Mouse (Mus musculus): ENCODE measurements around the gene Tmeff2.

Gene Tmeff2

DNA sequence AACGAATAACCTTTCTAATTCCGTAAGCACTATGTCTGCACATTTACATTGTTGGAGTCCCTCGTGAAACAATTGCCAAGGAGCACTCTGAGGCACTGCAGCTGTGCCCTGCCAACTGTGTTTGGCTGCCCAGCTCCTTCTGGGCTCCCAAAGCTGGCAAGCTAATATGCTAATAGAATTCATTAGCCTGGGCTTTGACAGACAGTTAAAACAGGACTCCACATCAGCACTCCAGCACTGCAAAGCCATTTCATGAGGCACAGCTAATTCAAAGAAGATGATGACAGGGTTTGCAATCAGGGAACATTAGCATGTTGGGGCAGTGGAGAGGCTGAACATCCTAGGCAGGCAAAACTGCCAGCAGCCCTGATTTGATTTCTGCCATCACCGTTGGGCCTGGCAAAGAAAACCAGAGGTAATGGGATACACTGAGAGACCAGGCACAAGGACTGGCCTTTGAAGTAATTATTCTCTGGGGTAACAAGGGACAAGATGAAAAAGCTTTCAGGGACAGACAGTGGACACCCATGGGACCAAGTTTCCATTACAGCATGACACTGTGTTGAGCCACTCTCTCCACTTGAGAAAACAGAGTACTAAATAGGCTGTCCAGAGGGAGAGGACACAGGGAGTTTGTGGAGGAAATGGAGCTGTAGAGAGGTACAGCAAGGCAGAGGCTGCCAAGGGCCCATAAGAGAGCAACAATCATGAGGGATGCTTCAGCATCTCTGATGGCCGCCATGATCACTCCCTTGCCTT lies 316.0 kb downstream of the Tmeff2 start:
- no peak for DNase-seq

DNA sequence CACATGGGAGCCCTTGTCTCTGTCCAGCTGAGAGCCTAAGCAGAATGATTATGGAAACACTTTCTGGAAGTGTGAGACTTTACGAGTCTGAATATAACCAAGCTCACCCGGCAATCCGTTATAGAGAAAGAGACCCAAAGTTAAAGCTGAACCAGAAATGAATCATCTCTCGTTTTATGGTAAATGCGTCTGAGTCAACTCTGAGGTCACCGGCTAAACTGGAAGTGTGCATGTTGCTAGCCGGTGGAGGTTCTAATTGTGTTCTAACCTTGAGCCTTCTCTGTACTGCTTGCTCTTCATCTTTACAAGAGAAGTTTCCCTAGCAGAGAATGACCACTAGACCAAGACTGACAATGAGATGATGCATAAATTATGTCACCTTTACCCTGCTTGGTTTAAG lies 316.8 kb downstream of the Tmeff2 start:
- no peak for DNase-seq

DNA sequence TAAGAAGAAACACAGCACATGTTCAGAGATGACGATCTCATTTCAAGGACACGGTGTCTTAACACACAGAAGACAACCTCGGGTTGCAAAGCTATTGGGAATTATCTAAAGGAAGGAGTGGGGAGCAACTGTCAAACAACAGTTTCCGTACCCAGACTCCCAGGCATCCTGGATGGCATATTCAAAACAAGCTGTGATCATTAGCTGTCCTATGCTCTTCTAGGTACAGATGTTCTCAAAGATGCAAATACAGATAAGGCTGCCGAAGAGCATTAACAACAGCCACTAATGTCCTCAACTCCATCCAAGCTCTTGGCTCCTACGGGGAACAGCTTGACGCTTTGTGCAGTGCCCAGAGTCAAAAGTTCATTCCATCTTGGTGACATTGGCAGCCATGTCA lies 324.7 kb downstream of the Tmeff2 start:
- DNase-seq: peak; percentile 3
